Mouse (Mus musculus) E14TG2a.4 (cell line): ENCODE measurements at regions not wholly inside any gene's neighbourhood (a gene's known extent, or its start where the extent isn't known, plus 50 kb on each side); places are given as distances from the start of the nearest gene placed in this dataset.

Source experiments
- H3K27me3 ChIP-seq: 2 replicates; pipeline ENCODE4 v1.6.1; 2014; ENCODE audit warnings: low read length, control low read depth; ENCODE audit not compliant: insufficient read depth
- H3K36me3 ChIP-seq: 2 replicates; pipeline ENCODE4 v1.6.1; 2014; ENCODE audit warnings: low read length, control low read depth; ENCODE audit not compliant: insufficient read depth
- H3K4me1 ChIP-seq: replicated peaks from 2 replicates; pipeline ENCODE4 v1.6.1; 2014; ENCODE audit warnings: low read depth, low read length, control low read depth
- H3K4me3 ChIP-seq: replicated peaks from 2 replicates; pipeline ENCODE4 v1.5.1; 2014; ENCODE audit warnings: mild to moderate bottlenecking, low read length
- H3K9me3 ChIP-seq: 2 replicates; pipeline ENCODE4 v1.6.1; 2014; ENCODE audit warnings: low read length, control low read depth
- CTCF ChIP-seq: conservative IDR thresholded peaks from 2 replicates; pipeline ENCODE4 v1.5.1; 2014; ENCODE audit warnings: low read length
- NANOG ChIP-seq: IDR thresholded peaks from 2 replicates; pipeline ENCODE4 v1.6.1; 2014; ENCODE audit warnings: borderline replicate concordance, low read length, mixed read lengths
- POU5F1 ChIP-seq: IDR thresholded peaks from 2 replicates; pipeline ENCODE4 v1.6.1; 2014; ENCODE audit warnings: low read length, borderline replicate concordance

DNA sequence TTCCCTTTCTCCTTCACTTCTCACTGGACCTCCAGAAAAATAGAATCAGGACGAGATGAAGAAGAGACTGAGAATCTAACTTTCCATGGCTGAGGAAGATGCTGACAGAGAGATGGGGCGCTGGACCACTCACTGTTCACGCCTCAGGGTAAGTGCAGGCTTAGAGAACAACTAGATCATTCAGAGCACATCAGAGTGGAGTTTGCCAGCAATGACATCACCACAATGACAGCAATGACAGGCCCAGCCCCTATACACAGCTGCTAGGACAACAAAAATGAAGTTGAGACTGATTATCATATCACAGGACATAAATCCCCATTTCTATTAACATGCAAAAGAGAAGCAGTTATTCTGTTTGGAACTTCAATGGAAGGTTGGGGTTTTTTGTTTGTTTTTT, 350.4 kb upstream of the 5930422O12Rik start:
- TF ChIP-seq NANOG (no peak), POU5F1 (no peak), CTCF (no peak)

DNA sequence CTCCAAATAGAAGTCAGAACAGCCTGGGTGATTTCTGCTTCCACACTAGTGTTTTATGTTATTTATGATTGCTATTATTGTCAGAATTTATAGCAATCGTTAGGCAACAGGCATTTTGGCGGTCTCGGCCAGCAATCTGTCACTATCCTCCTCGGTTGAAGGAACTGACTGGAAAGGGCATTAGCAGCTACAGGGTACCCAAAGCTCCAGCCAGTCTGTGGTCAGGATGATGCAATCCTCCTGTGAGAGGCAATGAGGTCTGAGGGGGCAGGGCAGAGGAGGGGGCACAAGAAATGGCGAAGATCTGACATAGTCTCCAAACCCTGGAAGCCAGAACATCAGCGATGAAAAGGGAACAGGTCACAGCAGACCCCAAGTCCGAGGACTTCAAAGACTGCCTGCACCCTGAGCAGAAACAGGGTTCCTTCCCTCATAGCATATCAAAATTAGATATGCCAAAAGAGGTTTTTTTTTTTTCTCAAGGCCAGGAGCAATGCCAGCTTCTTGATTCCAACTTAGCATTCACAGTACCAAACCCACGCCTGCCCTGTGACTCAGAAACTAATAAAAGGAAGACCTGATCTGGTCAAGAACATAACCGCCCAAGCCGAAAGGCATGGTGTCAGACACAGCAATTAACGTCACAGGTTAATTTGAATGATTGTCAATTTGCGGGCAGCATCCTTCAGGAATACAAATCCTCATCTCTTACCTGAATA, 348.5 kb upstream of the 5930422O12Rik start:
- H3K4me1 ChIP-seq: no peaks in the 10 kb centered on the region
- no peaks in the 10 kb centered on the region for H3K36me3 ChIP-seq
- no peak overlapping the region for H3K4me3 ChIP-seq
- H3K9me3 ChIP-seq: no peaks in the 10 kb centered on the region
- TF ChIP-seq CTCF (no peak), NANOG (no peak), POU5F1 (no peak)
- no peaks in the 10 kb centered on the region for H3K27me3 ChIP-seq

More for the DNA sequence above, 350.4 kb upstream of the 5930422O12Rik start:
- H3K4me1 ChIP-seq: no peaks in the 10 kb centered on the region
- no peaks in the 10 kb centered on the region for H3K27me3 ChIP-seq
- H3K4me3 ChIP-seq: no peak overlapping the region
- no peaks in the 10 kb centered on the region for H3K36me3 ChIP-seq
- H3K9me3 ChIP-seq: no peaks in the 10 kb centered on the region

- Histone ChIP-seq H3K36me3 (no peaks in the 10 kb centered on the region), H3K27me3 (no peaks in the 10 kb centered on the region), H3K4me1 (no peaks in the 10 kb centered on the region), H3K9me3 (no peaks in the 10 kb centered on the region), H3K4me3 (no peak overlapping the region)
- no peak for TF ChIP-seq CTCF
Observed at GRCm38 (mm10) chr8:33081941-33082340, 346.6 kb upstream of the 5930422O12Rik start.

DNA sequence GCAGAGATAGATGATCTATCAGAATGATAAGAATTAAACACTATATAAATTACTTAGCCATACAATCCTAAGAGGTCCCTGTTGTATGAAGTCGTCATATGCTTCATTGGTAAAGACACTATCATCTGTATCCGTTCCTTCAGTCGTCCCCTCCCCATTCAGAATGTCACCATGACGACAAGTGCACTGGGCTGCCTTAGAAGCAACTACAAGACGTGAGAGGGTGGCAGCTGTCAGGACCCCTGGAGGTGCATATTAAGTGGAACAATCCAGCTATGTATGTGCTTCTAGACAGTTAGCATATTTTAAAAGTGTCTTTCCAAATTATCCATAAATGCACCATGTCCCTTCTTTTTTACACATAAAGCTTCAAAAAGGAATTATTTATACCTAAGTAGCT, 343.0 kb upstream of the 5930422O12Rik start:
- TF ChIP-seq CTCF (no peak), NANOG (no peak), POU5F1 (no peak)

GRCm38 (mm10) chr8:33089731-33090130, 338.8 kb upstream of the 5930422O12Rik start:
- H3K4me1 ChIP-seq: no peaks in the 10 kb centered on the region

More for the DNA sequence above, 343.0 kb upstream of the 5930422O12Rik start:
- no peaks in the 10 kb centered on the region for H3K27me3 ChIP-seq
- no peaks in the 10 kb centered on the region for H3K4me1 ChIP-seq
- H3K4me3 ChIP-seq: no peak overlapping the region
- H3K9me3 ChIP-seq: no peaks in the 10 kb centered on the region
- H3K36me3 ChIP-seq: no peaks in the 10 kb centered on the region

DNA sequence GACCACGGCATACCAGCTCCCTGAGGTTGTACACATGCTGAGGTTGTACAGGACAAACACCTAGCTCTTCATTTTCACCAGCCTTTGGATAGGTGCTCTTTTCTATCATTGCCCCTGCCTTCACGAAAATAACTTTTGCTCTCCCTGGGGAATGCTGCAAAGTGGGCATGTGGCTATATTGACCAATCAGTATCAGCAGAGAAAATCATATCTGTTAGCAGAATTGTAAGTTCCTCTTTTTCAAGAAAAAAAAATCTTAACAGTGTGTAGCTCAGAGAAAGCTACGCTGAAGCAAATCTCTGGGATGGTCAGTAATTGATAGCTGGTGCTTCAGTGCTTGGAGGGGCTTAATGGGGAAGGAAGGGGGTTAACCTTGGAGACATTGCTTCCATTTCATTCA, 319.6 kb upstream of the 5930422O12Rik start:
- TF ChIP-seq NANOG (no peak), POU5F1 (no peak), CTCF (no peak)
- Histone ChIP-seq H3K4me1 (no peaks in the 10 kb centered on the region), H3K36me3 (no peaks in the 10 kb centered on the region), H3K27me3 (no peaks in the 10 kb centered on the region), H3K9me3 (no peaks in the 10 kb centered on the region), H3K4me3 (no peak overlapping the region)

More at GRCm38 (mm10) chr8:33089731-33090130, 338.8 kb upstream of the 5930422O12Rik start:
- no peaks in the 10 kb centered on the region for H3K36me3 ChIP-seq
- no peak overlapping the region for H3K4me3 ChIP-seq
- no peaks in the 10 kb centered on the region for H3K27me3 ChIP-seq
- TF ChIP-seq NANOG: no peak
- no peak for TF ChIP-seq CTCF
- TF ChIP-seq POU5F1: no peak
- no peaks in the 10 kb centered on the region for H3K9me3 ChIP-seq

- Histone ChIP-seq H3K4me3 (no peak overlapping the region), H3K36me3 (no peaks in the 10 kb centered on the region), H3K27me3 (no peaks in the 10 kb centered on the region), H3K9me3 (no peaks in the 10 kb centered on the region), H3K4me1 (no peaks in the 10 kb centered on the region)
- TF ChIP-seq POU5F1 (no peak), CTCF (no peak), NANOG (no peak)
Observed at GRCm38 (mm10) chr8:33115271-33116236, 313.0 kb upstream of the 5930422O12Rik start.

DNA sequence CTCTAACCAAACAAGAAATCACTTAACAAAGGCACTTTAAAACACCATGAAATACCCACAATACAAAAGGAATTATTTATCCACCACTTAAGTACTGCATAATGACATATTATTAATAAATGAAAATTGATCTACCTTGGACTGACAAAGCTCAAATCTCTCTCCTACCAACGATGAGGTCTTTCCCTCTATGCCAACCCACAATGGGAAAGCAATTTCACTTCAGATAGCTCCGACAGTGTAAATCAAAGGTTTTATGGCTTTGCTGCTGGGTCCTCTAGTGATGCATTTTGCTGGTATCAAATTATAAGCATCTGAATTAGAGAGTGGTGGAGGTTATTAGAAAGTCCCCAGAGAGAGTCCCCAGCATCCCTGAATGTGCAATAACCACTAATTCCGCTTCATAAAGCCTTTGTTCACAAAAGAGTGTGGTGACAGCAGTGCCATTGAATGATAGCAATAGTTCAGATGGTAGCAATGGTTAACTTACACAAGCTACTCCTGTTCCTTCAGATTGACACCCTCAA, 305.4 kb upstream of the 5930422O12Rik start:
- TF ChIP-seq POU5F1: no peak
- Histone ChIP-seq H3K27me3 (no peaks in the 10 kb centered on the region), H3K9me3 (no peaks in the 10 kb centered on the region), H3K36me3 (no peaks in the 10 kb centered on the region), H3K4me1 (no peaks in the 10 kb centered on the region), H3K4me3 (no peak overlapping the region)

GRCm38 (mm10) chr8:33126981-33127380, 301.5 kb upstream of the 5930422O12Rik start:
- TF ChIP-seq POU5F1: no peak
- no peak for TF ChIP-seq NANOG
- TF ChIP-seq CTCF: no peak
- no peaks in the 10 kb centered on the region for H3K9me3 ChIP-seq
- no peaks in the 10 kb centered on the region for H3K4me1 ChIP-seq
- no peak overlapping the region for H3K4me3 ChIP-seq
- H3K27me3 ChIP-seq: no peaks in the 10 kb centered on the region
- no peaks in the 10 kb centered on the region for H3K36me3 ChIP-seq
